Mouse (Mus musculus) bone marrow, adult 2 months (tissue): ENCODE data around the gene Cxcr2.
A peak's percentile ranks its signal among the peaks of the same experiment; 100 is the strongest.

Experiments used
- CTCF ChIP-seq: fragments of 200-500 bp; IDR thresholded peaks from 2 replicates; pipeline ENCODE4 v1.5.1; 2011; ENCODE audit warnings: low read length, control low read depth; ENCODE audit not compliant: control insufficient read depth, insufficient read depth
- POLR2A ChIP-seq: fragments of 200-500 bp; IDR thresholded peaks from 2 replicates; pipeline ENCODE4 v1.6.1; 2011; ENCODE audit warnings: low read depth, mild to moderate bottlenecking, control low read depth, low read length, borderline replicate concordance; ENCODE audit not compliant: control insufficient read depth

- TF ChIP-seq POLR2A (no peak), CTCF (peak; percentile 90)
These were observed 42.2 kb downstream of the Cxcr2 start for GRCm38 (mm10) chr1:74195961-74196360.
